16 mouse cellular contexts compared by ENCODE assay signal in genomic region chr4:149504858-149505257, GRCm38 (mm10). TPM values are rescaled to one million over a fixed set of nuclear protein-coding genes. Genes with fewer than 3 reads are reported as not detected.
DNase-seq lines count a peak whose midpoint lies in the region; ATAC-seq and TF ChIP-seq lines count a peak whose summit lies in the region.
"Had no signal": no experiment of that assay in that cellular context is flagged by ENCODE, and none has a peak within 500 bp of the region (broad histone marks: within the 10 kb centered on the region; RNA-seq: fewer than 3 reads in every experiment).

No protein-coding gene starts in this region.

- no peak overlapping the region for H3K4me3 ChIP-seq in hindbrain, embryonic 14.5 days (replicated peaks; ENCODE audit: low read length)
- no peak overlapping the region for H3K4me3 ChIP-seq in hindbrain, postnatal 0 days (ENCODE audit: low read length)
- H3K4me3 ChIP-seq in embryonic facial prominence, embryonic 15.5 days (replicated peaks), result no peak overlapping the region
- H3K4me3 ChIP-seq in limb, embryonic 12.5 days (replicated peaks), result no peak overlapping the region

- no peaks in the 10 kb centered on the region for H3K4me1 ChIP-seq in hindbrain, embryonic 14.5 days (replicated peaks; ENCODE audit: control insufficient read depth, insufficient read depth, low read length)
- H3K4me1 ChIP-seq in hindbrain, postnatal 0 days (ENCODE audit: insufficient read depth, low read length), result no peaks in the 10 kb centered on the region
- H3K4me1 ChIP-seq in embryonic facial prominence, embryonic 15.5 days, result no peaks in the 10 kb centered on the region
- H3K4me1 ChIP-seq in limb, embryonic 12.5 days (replicated peaks), result peaks cover 10% of the 10 kb centered on the region

- no peak for ATAC-seq in hindbrain, embryonic 14.5 days (ENCODE audit: low FRiP score)
- ATAC-seq in hindbrain, postnatal 0 days, result no peak
- ATAC-seq in embryonic facial prominence, embryonic 15.5 days (ENCODE audit: insufficient number of reproducible peaks, low FRiP score, low TSS enrichment, low read depth), result no peak
- ATAC-seq in limb, embryonic 12.5 days (ENCODE audit: insufficient number of reproducible peaks, insufficient read depth, low FRiP score, low TSS enrichment, low read depth), result peak; percentile 71; the same call in 1 of the 2 replicates
- ATAC-seq: Patski had no signal

- no peak for DNase-seq in hindbrain, embryonic 14.5 days (ENCODE audit: low spot score)
- no peak for DNase-seq in hindbrain, postnatal 0 days (ENCODE audit: low spot score)
- peak; percentile 41 for DNase-seq in 416B (ENCODE audit: low read depth)
- DNase-seq in adrenal gland, postnatal 36 days, result no peak
- DNase-seq in heart, adult 11 months, result no peak
- DNase-seq in frontal cortex, adult 2 months (ENCODE audit: extremely low spot score in 1 of 2, low spot score in 1 of 2), result no peak
- DNase-seq: adrenal gland, adult 2 months; B cell, adult 2 months; heart, adult 18-20 months; kidney, adult 18-20 months; lung, postnatal 10 days had no signal

- no peak overlapping the region for H3K9ac ChIP-seq in hindbrain, embryonic 14.5 days
- H3K9ac ChIP-seq in hindbrain, postnatal 0 days (replicated peaks; ENCODE audit: low read length), result no peak overlapping the region
- no peak overlapping the region for H3K9ac ChIP-seq in embryonic facial prominence, embryonic 15.5 days
- no peak overlapping the region for H3K9ac ChIP-seq in limb, embryonic 12.5 days (replicated peaks)

- no peak for TF ChIP-seq CTCF in hindbrain, postnatal 0 days (IDR thresholded peaks at IDR 0.05; ENCODE audit: low read depth)

- no peaks in the 10 kb centered on the region for H3K27me3 ChIP-seq in hindbrain, embryonic 14.5 days (ENCODE audit: control insufficient read depth, insufficient read depth, low read length)
- no peaks in the 10 kb centered on the region for H3K27me3 ChIP-seq in hindbrain, postnatal 0 days (ENCODE audit: insufficient read depth, low read length)
- no peaks in the 10 kb centered on the region for H3K27me3 ChIP-seq in embryonic facial prominence, embryonic 15.5 days
- H3K27me3 ChIP-seq in limb, embryonic 12.5 days, result no peaks in the 10 kb centered on the region
- H3K27me3 ChIP-seq: Patski had no signal

- peaks cover 18% of the 10 kb centered on the region for H3K36me3 ChIP-seq in hindbrain, embryonic 14.5 days (replicated peaks; ENCODE audit: control insufficient read depth, insufficient read depth)
- peaks cover 7% of the 10 kb centered on the region; the same call in 1 of the 2 replicates for H3K36me3 ChIP-seq in hindbrain, postnatal 0 days (ENCODE audit: insufficient read depth, low read length)
- H3K36me3 ChIP-seq in embryonic facial prominence, embryonic 15.5 days, result peaks cover 19% of the 10 kb centered on the region; the same call in 1 of the 2 replicates
- H3K36me3 ChIP-seq in limb, embryonic 12.5 days, result peaks cover 25% of the 10 kb centered on the region

- no peaks in the 10 kb centered on the region for H3K9me3 ChIP-seq in hindbrain, embryonic 14.5 days (ENCODE audit: control insufficient read depth, low read length)
- H3K9me3 ChIP-seq in hindbrain, postnatal 0 days (ENCODE audit: low read length), result no peaks in the 10 kb centered on the region
- no peaks in the 10 kb centered on the region for H3K9me3 ChIP-seq in embryonic facial prominence, embryonic 15.5 days (replicated peaks)
- no peaks in the 10 kb centered on the region for H3K9me3 ChIP-seq in limb, embryonic 12.5 days

- no peak overlapping the region for H3K4me2 ChIP-seq in hindbrain, embryonic 14.5 days (replicated peaks)
- H3K4me2 ChIP-seq in hindbrain, postnatal 0 days (ENCODE audit: low read depth, low read length), result no peak overlapping the region
- H3K4me2 ChIP-seq in embryonic facial prominence, embryonic 15.5 days (replicated peaks), result 0 out of 2 replicates have a peak overlapping the region, but pooled peaks have one; percentile 1
- no peak overlapping the region; the same call in 1 of the 2 replicates for H3K4me2 ChIP-seq in limb, embryonic 12.5 days

- 0 out of 2 replicates have a peak overlapping the region, but pooled peaks have one; percentile 20 for H3K27ac ChIP-seq in hindbrain, embryonic 14.5 days
- no peak overlapping the region for H3K27ac ChIP-seq in hindbrain, postnatal 0 days
- peak overlapping the region; percentile 65; the same call in 1 of the 2 replicates for H3K27ac ChIP-seq in embryonic facial prominence, embryonic 15.5 days (replicated peaks)
- peak overlapping the region; percentile 84 for H3K27ac ChIP-seq in limb, embryonic 12.5 days

- 33% methylated on average over 3 of the region's 3 CpGs for WGBS in hindbrain, embryonic 14.5 days
- 26% methylated on average over 3 of the region's 3 CpGs for whole genome bisulfite sequencing in hindbrain, postnatal 0 days
- 17% methylated on average over 3 of the region's 3 CpGs for WGBS in embryonic facial prominence, embryonic 15.5 days
- WGBS in limb, embryonic 12.5 days, result 31% methylated on average over 3 of the region's 3 CpGs

RNA-seq across cellular contexts. Expression of gene Ctnnbip1, which starts 13.2 kb away (rescaled TPM):
- 99.0 and 100 TPM in 2 replicates for polyA plus RNA-seq in hindbrain, embryonic 14.5 days (2014; fragmentation: Nextera tagmentation; extraction: Ambion mirVana)
- total RNA-seq in hindbrain, postnatal 0 days (2014; rRNA removed), result 94.1 and 112 TPM in 2 replicates
- 105 and 109 TPM in 2 replicates for polyA plus RNA-seq in hindbrain, postnatal 0 days (2015; fragmentation: Nextera tagmentation; extraction: Ambion mirVana)
- polyA plus RNA-seq in embryonic facial prominence, embryonic 15.5 days (2015; fragmentation: Nextera tagmentation; extraction: Ambion mirVana), result 67.8 and 72.7 TPM in 2 replicates
- 92.3 and 94.8 TPM in 2 replicates for polyA plus RNA-seq in limb, embryonic 12.5 days (2016; fragmentation: Nextera tagmentation; extraction: Ambion mirVana)
- 10 to 100 TPM; 21.0 to 39.0 TPM for total RNA-seq in adrenal gland, postnatal 36 days (2021)
- polyA plus RNA-seq in frontal cortex, adult 2 months (2012; rRNA removed), result 44.8 TPM in 2 replicates

RNA-seq across cellular contexts. Expression of gene Lzic, which starts 19.8 kb away (rescaled TPM):
- 49.9 and 52.5 TPM in 2 replicates for polyA plus RNA-seq in hindbrain, embryonic 14.5 days (2014; fragmentation: Nextera tagmentation; extraction: Ambion mirVana)
- 32.2 and 33.5 TPM in 2 replicates for total RNA-seq in hindbrain, postnatal 0 days (2014; rRNA removed)
- polyA plus RNA-seq in hindbrain, postnatal 0 days (2015; fragmentation: Nextera tagmentation; extraction: Ambion mirVana), result 33.5 and 34.8 TPM in 2 replicates
- polyA plus RNA-seq in embryonic facial prominence, embryonic 15.5 days (2015; fragmentation: Nextera tagmentation; extraction: Ambion mirVana), result 46.2 and 46.8 TPM in 2 replicates
- polyA plus RNA-seq in limb, embryonic 12.5 days (2016; fragmentation: Nextera tagmentation; extraction: Ambion mirVana), result 58.1 and 62.3 TPM in 2 replicates
- total RNA-seq in adrenal gland, postnatal 36 days (2021), result 10 to 100 TPM; 28.5 to 29.3 TPM
- polyA plus RNA-seq in frontal cortex, adult 2 months (2012; rRNA removed), result 16.0 and 16.7 TPM in 2 replicates

RNA-seq across cellular contexts. Expression of gene Nmnat1, which starts 19.9 kb away (rescaled TPM):
- 7.5 and 8.2 TPM in 2 replicates for polyA plus RNA-seq in hindbrain, embryonic 14.5 days (2014; fragmentation: Nextera tagmentation; extraction: Ambion mirVana)
- total RNA-seq in hindbrain, postnatal 0 days (2014; rRNA removed), result 8.4 and 9.9 TPM in 2 replicates
- polyA plus RNA-seq in hindbrain, postnatal 0 days (2015; fragmentation: Nextera tagmentation; extraction: Ambion mirVana), result 7.1 and 7.8 TPM in 2 replicates
- 10.9 and 12.1 TPM in 2 replicates for polyA plus RNA-seq in embryonic facial prominence, embryonic 15.5 days (2015; fragmentation: Nextera tagmentation; extraction: Ambion mirVana)
- 10.9 and 11.0 TPM in 2 replicates for polyA plus RNA-seq in limb, embryonic 12.5 days (2016; fragmentation: Nextera tagmentation; extraction: Ambion mirVana)
- 10 to 100 TPM; 16.4 to 17.8 TPM for total RNA-seq in adrenal gland, postnatal 36 days (2021)
- 8.1 and 8.4 TPM in 2 replicates for polyA plus RNA-seq in frontal cortex, adult 2 months (2012; rRNA removed)

RNA-seq across cellular contexts. Expression of gene Tmem274, which starts 27.7 kb away (rescaled TPM):
- 0.37 TPM in 1 of 2 replicates, not detected in the other for polyA plus RNA-seq in hindbrain, embryonic 14.5 days (2014; fragmentation: Nextera tagmentation; extraction: Ambion mirVana)
- total RNA-seq in hindbrain, postnatal 0 days (2014; rRNA removed), result not detected in 2 replicates
- not detected in 2 replicates for polyA plus RNA-seq in hindbrain, postnatal 0 days (2015; fragmentation: Nextera tagmentation; extraction: Ambion mirVana)
- polyA plus RNA-seq in embryonic facial prominence, embryonic 15.5 days (2015; fragmentation: Nextera tagmentation; extraction: Ambion mirVana), result 0.28 and 0.39 TPM in 2 replicates
- polyA plus RNA-seq in limb, embryonic 12.5 days (2016; fragmentation: Nextera tagmentation; extraction: Ambion mirVana), result 0.36 and 0.50 TPM in 2 replicates
- not detected for total RNA-seq in adrenal gland, postnatal 36 days (2021)
- polyA plus RNA-seq in frontal cortex, adult 2 months (2012; rRNA removed), result not detected in 2 replicates
- total RNA-seq: adrenal gland, adult 2 months; heart, adult 18-20 months; heart, postnatal 25 days; left cerebral cortex, postnatal 25 days had no signal
- polyA plus RNA-seq: adrenal gland, adult 2 months; Patski had no signal

RNA-seq across cellular contexts. Expression of gene Rbp7, which starts 50.1 kb away (rescaled TPM):
- not detected in 2 replicates for polyA plus RNA-seq in hindbrain, embryonic 14.5 days (2014; fragmentation: Nextera tagmentation; extraction: Ambion mirVana)
- total RNA-seq in hindbrain, postnatal 0 days (2014; rRNA removed), result not detected in 2 replicates
- polyA plus RNA-seq in hindbrain, postnatal 0 days (2015; fragmentation: Nextera tagmentation; extraction: Ambion mirVana), result 0.34 TPM in 1 of 2 replicates, not detected in the other
- polyA plus RNA-seq in embryonic facial prominence, embryonic 15.5 days (2015; fragmentation: Nextera tagmentation; extraction: Ambion mirVana), result 0.77 and 1.6 TPM in 2 replicates
- polyA plus RNA-seq in limb, embryonic 12.5 days (2016; fragmentation: Nextera tagmentation; extraction: Ambion mirVana), result not detected in 2 replicates
- 10 to 100 TPM; 16.5 to 67.6 TPM for total RNA-seq in adrenal gland, postnatal 36 days (2021)
- polyA plus RNA-seq in frontal cortex, adult 2 months (2012; rRNA removed), result 0.67 and 0.82 TPM in 2 replicates
- total RNA-seq: left cerebral cortex, postnatal 25 days had no signal
- polyA plus RNA-seq: Patski had no signal
